18 mouse cellular contexts compared by ENCODE assay signal in genomic region chr13:94630685-94631084, GRCm38 (mm10).
"Had no signal": no experiment of that assay in that cellular context is flagged by ENCODE, and none has a peak within 500 bp of the region (broad histone marks: within the 10 kb centered on the region; RNA-seq: fewer than 3 reads in every experiment).

No protein-coding gene starts in this region.

- ATAC-seq: midbrain, embryonic 16.5 days had no signal

- H3K4me2 ChIP-seq: lung, embryonic 14.5 days; midbrain, embryonic 12.5 days; neural tube, embryonic 13.5 days; neural tube, embryonic 15.5 days had no signal

- H3K36me3 ChIP-seq: midbrain, embryonic 10.5 days; midbrain, embryonic 12.5 days; neural tube, embryonic 13.5 days; neural tube, embryonic 15.5 days had no signal

- H3K9ac ChIP-seq: liver, embryonic 14.5 days; lung, embryonic 14.5 days; midbrain, embryonic 12.5 days; neural tube, embryonic 13.5 days; neural tube, embryonic 15.5 days had no signal

- H3K4me1 ChIP-seq: midbrain, embryonic 10.5 days; midbrain, embryonic 12.5 days; neural tube, embryonic 13.5 days; neural tube, embryonic 15.5 days had no signal

- H3K27ac ChIP-seq: liver, embryonic 14.5 days; midbrain, embryonic 10.5 days; midbrain, embryonic 12.5 days; neural tube, embryonic 13.5 days; neural tube, embryonic 15.5 days had no signal

- DNase-seq: lung, adult 18-20 months; lung, embryonic 14.5 days; lung, postnatal 10 days; lung, postnatal 4 days; midbrain, embryonic 14.5 days; retina, postnatal 1 day; right cerebral cortex, adult 18-20 months; right cerebral cortex, postnatal 25 days; thymus, adult 18-20 months; thymus, postnatal 14 days; thymus, postnatal 36 days had no signal

- H3K4me3 ChIP-seq: midbrain, embryonic 10.5 days; midbrain, embryonic 12.5 days; myocyte; neural tube, embryonic 13.5 days; neural tube, embryonic 15.5 days had no signal

- H3K9me3 ChIP-seq: midbrain, embryonic 10.5 days; midbrain, embryonic 12.5 days; neural tube, embryonic 13.5 days; neural tube, embryonic 15.5 days had no signal
